Mouse (Mus musculus): Measurements from ENCODE around the gene Gpnmb. TPM values are rescaled to one million over a fixed set of nuclear protein-coding genes. Genes with fewer than 3 reads are reported as not detected.
A peak's percentile ranks its signal among the peaks of the same experiment; 100 is the strongest.

Gpnmb gene
- total and polyA plus RNA-seq, 2 experiments from 2014 or later: 4.0 to 13.7 TPM

GRCm38 (mm10) chr6:49120370-49120769, 84.0 kb downstream of the Gpnmb start:
- no peaks in the 10 kb centered on the region for H3K4me1 ChIP-seq (ENCODE audit: control insufficient read depth, insufficient read depth)
- 0 out of 2 replicates have a peak overlapping the region, but pooled peaks have one; percentile 5 for H3K27ac ChIP-seq (ENCODE audit: low read depth)
- H3K4me3 ChIP-seq (ENCODE audit: low read depth, low read length): no peak overlapping the region
- no peak for DNase-seq (ENCODE audit: low spot score)
- H3K4me2 ChIP-seq (ENCODE audit: low read depth, low read length): no peak overlapping the region
- no peak for ATAC-seq (ENCODE audit: insufficient read depth, low read depth)
- TF ChIP-seq EP300 (IDR thresholded peaks at IDR 0.05; ENCODE audit: low read depth) (no peak), CTCF (IDR thresholded peaks at IDR 0.05; ENCODE audit: low read depth) (no peak)
- H3K9ac ChIP-seq (replicated peaks; ENCODE audit: low read depth, low read length): no peak overlapping the region
- no peaks in the 10 kb centered on the region for H3K27me3 ChIP-seq (ENCODE audit: control insufficient read depth, insufficient read depth, low read length)
- peaks cover 17% of the 10 kb centered on the region; the same call in 1 of the 2 replicates for H3K36me3 ChIP-seq (replicated peaks; ENCODE audit: control insufficient read depth, insufficient read depth, low read length)
- WGBS: 83% methylated on average over 3 of the region's 3 CpGs
- 0 out of 2 replicates have a peak, but pooled peaks cover 5% of the 10 kb centered on the region for H3K9me3 ChIP-seq (replicated peaks; ENCODE audit: control insufficient read depth, low read length)

Other genes starting within 250 kb of the Gpnmb start
- 54.2 and 61.1 TPM in 2 replicates for gene Tmem176a, start 195.6 kb upstream of the Gpnmb start, total RNA-seq (2014; rRNA removed; ENCODE audit: low replicate concordance)
- 53.4 and 58.2 TPM in 2 replicates for gene Tmem176a, start 195.6 kb upstream of the Gpnmb start, polyA plus RNA-seq (2015; fragmentation: Nextera tagmentation; extraction: Ambion mirVana)
- gene Tmem176b, start 195.1 kb upstream of the Gpnmb start, total RNA-seq (2014; rRNA removed; ENCODE audit: low replicate concordance): 93.9 and 147 TPM in 2 replicates
- gene Tmem176b, start 195.1 kb upstream of the Gpnmb start, polyA plus RNA-seq (2015; fragmentation: Nextera tagmentation; extraction: Ambion mirVana): 168 and 184 TPM in 2 replicates
- 0.99 TPM in 1 of 2 replicates, not detected in the other for gene Aoc1, start 163.7 kb upstream of the Gpnmb start, total RNA-seq (2014; rRNA removed; ENCODE audit: low replicate concordance)
- 0.26 TPM in 1 of 2 replicates, not detected in the other for gene Aoc1, start 163.7 kb upstream of the Gpnmb start, polyA plus RNA-seq (2015; fragmentation: Nextera tagmentation; extraction: Ambion mirVana)
- gene 1600015I10Rik, start 106.7 kb upstream of the Gpnmb start, total RNA-seq (2014; rRNA removed; ENCODE audit: low replicate concordance): not detected in 2 replicates
- 0.07 and 0.08 TPM in 2 replicates for gene 1600015I10Rik, start 106.7 kb upstream of the Gpnmb start, polyA plus RNA-seq (2015; fragmentation: Nextera tagmentation; extraction: Ambion mirVana)
- not detected in 2 replicates for gene Doxl2, start 61.6 kb upstream of the Gpnmb start, total RNA-seq (2014; rRNA removed; ENCODE audit: low replicate concordance)
- gene Doxl2, start 61.6 kb upstream of the Gpnmb start, polyA plus RNA-seq (2015; fragmentation: Nextera tagmentation; extraction: Ambion mirVana): not detected in 2 replicates
- not detected in 2 replicates for gene Svs1, start 49.7 kb upstream of the Gpnmb start, total RNA-seq (2014; rRNA removed; ENCODE audit: low replicate concordance)
- gene Svs1, start 49.7 kb upstream of the Gpnmb start, polyA plus RNA-seq (2015; fragmentation: Nextera tagmentation; extraction: Ambion mirVana): not detected in 2 replicates
- 20.0 and 35.3 TPM in 2 replicates for gene Malsu1, start 37.2 kb downstream of the Gpnmb start, total RNA-seq (2014; rRNA removed; ENCODE audit: low replicate concordance)
- 97.6 and 105 TPM in 2 replicates for gene Malsu1, start 37.2 kb downstream of the Gpnmb start, polyA plus RNA-seq (2015; fragmentation: Nextera tagmentation; extraction: Ambion mirVana)
- 9.4 and 21.5 TPM in 2 replicates for gene Igf2bp3, start 178.4 kb downstream of the Gpnmb start, total RNA-seq (2014; rRNA removed; ENCODE audit: low replicate concordance)
- 19.0 and 21.0 TPM in 2 replicates for gene Igf2bp3, start 178.4 kb downstream of the Gpnmb start, polyA plus RNA-seq (2015; fragmentation: Nextera tagmentation; extraction: Ambion mirVana)
- gene Tra2a, start 227.5 kb downstream of the Gpnmb start, total RNA-seq (2014; rRNA removed; ENCODE audit: low replicate concordance): 33.6 and 41.8 TPM in 2 replicates
- 26.0 and 32.5 TPM in 2 replicates for gene Tra2a, start 227.5 kb downstream of the Gpnmb start, polyA plus RNA-seq (2015; fragmentation: Nextera tagmentation; extraction: Ambion mirVana)

Measured in heart, postnatal 0 days (tissue).